Mouse (Mus musculus): Measurements from ENCODE around the gene Exoc2. TPM values are rescaled to one million over a fixed set of nuclear protein-coding genes. Genes with fewer than 3 reads are reported as not detected.

The Exoc2 gene
- polyA plus RNA-seq, 1 experiment: 12.6 TPM

DNA sequence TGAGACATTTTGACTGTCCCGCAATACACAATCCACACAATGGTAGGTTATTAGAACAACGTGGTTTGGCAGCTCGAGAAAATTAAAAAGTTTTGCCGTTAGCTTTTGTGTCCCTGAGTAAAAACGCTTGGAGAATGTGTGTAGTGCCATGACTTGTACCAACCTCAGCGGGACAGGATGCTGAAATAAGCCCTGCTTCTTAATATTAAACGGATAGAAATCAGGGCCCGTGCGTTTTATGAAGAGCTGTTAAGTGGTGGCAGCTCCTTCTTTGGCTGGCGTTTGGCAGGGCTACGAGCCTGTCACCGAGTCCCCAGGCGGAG is 11.3 kb upstream of the Exoc2 start:
- H3ac ChIP-seq (ENCODE audit: control insufficient read depth, insufficient read length): no peak overlapping the region
- no peak overlapping the region for H3K4me3 ChIP-seq
- no peaks in the 10 kb centered on the region for H3K79me2 ChIP-seq (ENCODE audit: control insufficient read depth, insufficient read depth)
- H3K4me2 ChIP-seq (ENCODE audit: low read depth): peak overlapping the region; percentile 66
- TF ChIP-seq TCF12 (IDR thresholded peaks at IDR 0.05; ENCODE audit: insufficient read depth, poor library complexity, severe bottlenecking) (no peak), SRF (IDR thresholded peaks at IDR 0.05; ENCODE audit: control insufficient read depth, insufficient read length, low read depth) (no peak), MYOD1 (IDR thresholded peaks at IDR 0.05; ENCODE audit: control insufficient read depth in 1 of 3, insufficient read length in 2 of 3, low read depth in 2 of 3) (no peak), POLR2A (IDR thresholded peaks at IDR 0.05; ENCODE audit: insufficient read length, low read depth) (no peak), MAX (IDR thresholded peaks at IDR 0.05; ENCODE audit: low read depth) (no peak), CEBPB (IDR thresholded peaks at IDR 0.05; ENCODE audit: insufficient read depth, poor library complexity, severe bottlenecking) (no peak), TCF3 (IDR thresholded peaks at IDR 0.05; ENCODE audit: insufficient read length, low read depth) (no peak), E2F4 (IDR thresholded peaks at IDR 0.05; ENCODE audit: insufficient read depth) (no peak), MYOG (IDR thresholded peaks at IDR 0.05; ENCODE audit: control insufficient read depth in 1 of 3, insufficient read depth in 1 of 3, insufficient read length in 2 of 3, low read depth in 2 of 3) (no peak), REST (IDR thresholded peaks at IDR 0.05; ENCODE audit: insufficient read depth, insufficient read length) (no peak), POLR2AphosphoS2 (IDR thresholded peaks at IDR 0.05; ENCODE audit: insufficient read length, low read depth) (no peak), USF1 (IDR thresholded peaks at IDR 0.05; ENCODE audit: low read depth) (no peak)
- peaks cover 33% of the 10 kb centered on the region for H3K27me3 ChIP-seq (ENCODE audit: control insufficient read depth, insufficient read depth, insufficient read length)
- no peaks in the 10 kb centered on the region for H3K36me3 ChIP-seq (ENCODE audit: control insufficient read depth, insufficient read depth)

DNA sequence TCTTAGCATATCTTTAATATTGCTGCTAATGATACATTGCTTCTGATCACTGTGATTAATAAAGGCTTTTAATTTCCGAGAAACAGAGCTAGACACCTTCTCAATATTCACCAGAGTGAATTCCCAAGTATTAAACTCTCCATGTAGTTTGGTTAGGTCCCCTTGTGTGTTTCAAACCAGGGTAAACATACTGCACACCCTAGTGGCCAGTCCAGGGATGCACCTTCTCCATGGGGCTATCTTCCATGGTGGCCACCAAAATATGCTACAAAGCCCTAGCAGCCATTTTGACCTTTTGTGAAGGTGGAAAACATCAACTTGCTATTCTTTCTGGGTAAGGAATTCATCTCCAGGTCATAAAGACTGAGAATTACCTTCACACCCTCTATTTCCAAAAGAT is 7.8 kb upstream of the Exoc2 start:
- Histone ChIP-seq H3ac (ENCODE audit: control insufficient read depth, insufficient read length) (no peak overlapping the region), H3K4me2 (ENCODE audit: low read depth) (no peak overlapping the region), H3K79me2 (ENCODE audit: control insufficient read depth, insufficient read depth) (no peaks in the 10 kb centered on the region), H3K36me3 (ENCODE audit: control insufficient read depth, insufficient read depth) (no peaks in the 10 kb centered on the region), H3K4me3 (no peak overlapping the region), H3K27me3 (ENCODE audit: control insufficient read depth, insufficient read depth, insufficient read length) (peaks cover 13% of the 10 kb centered on the region)
- no peak for TF ChIP-seq POLR2AphosphoS2 (IDR thresholded peaks at IDR 0.05; ENCODE audit: insufficient read length, low read depth)
- TF ChIP-seq TCF12 (IDR thresholded peaks at IDR 0.05; ENCODE audit: insufficient read depth, poor library complexity, severe bottlenecking): no peak
- no peak for TF ChIP-seq SRF (IDR thresholded peaks at IDR 0.05; ENCODE audit: control insufficient read depth, insufficient read length, low read depth)
- no peak for TF ChIP-seq CEBPB (IDR thresholded peaks at IDR 0.05; ENCODE audit: insufficient read depth, poor library complexity, severe bottlenecking)
- TF ChIP-seq MYOG (IDR thresholded peaks at IDR 0.05; ENCODE audit: control insufficient read depth in 1 of 3, insufficient read depth in 1 of 3, insufficient read length in 2 of 3, low read depth in 2 of 3): no peak
- TF ChIP-seq REST (IDR thresholded peaks at IDR 0.05; ENCODE audit: insufficient read depth, insufficient read length): no peak
- TF ChIP-seq POLR2A (IDR thresholded peaks at IDR 0.05; ENCODE audit: insufficient read length, low read depth): no peak
- TF ChIP-seq MYOD1 (IDR thresholded peaks at IDR 0.05; ENCODE audit: control insufficient read depth in 1 of 3, insufficient read length in 2 of 3, low read depth in 2 of 3): no peak
- no peak for TF ChIP-seq MAX (IDR thresholded peaks at IDR 0.05; ENCODE audit: low read depth)
- no peak for TF ChIP-seq E2F4 (IDR thresholded peaks at IDR 0.05; ENCODE audit: insufficient read depth)

GRCm38 (mm10) chr13:30978224-30978623 is 4.3 kb upstream of the Exoc2 start:
- no peak overlapping the region for H3ac ChIP-seq (ENCODE audit: control insufficient read depth, insufficient read length)
- no peaks in the 10 kb centered on the region for H3K79me2 ChIP-seq (ENCODE audit: control insufficient read depth, insufficient read depth)
- H3K27me3 ChIP-seq (ENCODE audit: control insufficient read depth, insufficient read depth, insufficient read length): peaks cover 5% of the 10 kb centered on the region
- H3K4me2 ChIP-seq (ENCODE audit: low read depth): no peak overlapping the region
- no peaks in the 10 kb centered on the region for H3K36me3 ChIP-seq (ENCODE audit: control insufficient read depth, insufficient read depth)
- H3K4me3 ChIP-seq: no peak overlapping the region
- TF ChIP-seq MYOG (IDR thresholded peaks at IDR 0.05; ENCODE audit: control insufficient read depth in 1 of 3, insufficient read depth in 1 of 3, insufficient read length in 2 of 3, low read depth in 2 of 3) (no peak), USF1 (IDR thresholded peaks at IDR 0.05; ENCODE audit: low read depth) (no peak), SRF (IDR thresholded peaks at IDR 0.05; ENCODE audit: control insufficient read depth, insufficient read length, low read depth) (no peak), CEBPB (IDR thresholded peaks at IDR 0.05; ENCODE audit: insufficient read depth, poor library complexity, severe bottlenecking) (no peak), TCF12 (IDR thresholded peaks at IDR 0.05; ENCODE audit: insufficient read depth, poor library complexity, severe bottlenecking) (no peak), POLR2A (IDR thresholded peaks at IDR 0.05; ENCODE audit: insufficient read length, low read depth) (no peak), POLR2AphosphoS2 (IDR thresholded peaks at IDR 0.05; ENCODE audit: insufficient read length, low read depth) (no peak), TCF3 (IDR thresholded peaks at IDR 0.05; ENCODE audit: insufficient read length, low read depth) (no peak), MYOD1 (IDR thresholded peaks at IDR 0.05; ENCODE audit: control insufficient read depth in 1 of 3, insufficient read length in 2 of 3, low read depth in 2 of 3) (no peak), E2F4 (IDR thresholded peaks at IDR 0.05; ENCODE audit: insufficient read depth) (no peak), MAX (IDR thresholded peaks at IDR 0.05; ENCODE audit: low read depth) (no peak), REST (IDR thresholded peaks at IDR 0.05; ENCODE audit: insufficient read depth, insufficient read length) (no peak)

DNA sequence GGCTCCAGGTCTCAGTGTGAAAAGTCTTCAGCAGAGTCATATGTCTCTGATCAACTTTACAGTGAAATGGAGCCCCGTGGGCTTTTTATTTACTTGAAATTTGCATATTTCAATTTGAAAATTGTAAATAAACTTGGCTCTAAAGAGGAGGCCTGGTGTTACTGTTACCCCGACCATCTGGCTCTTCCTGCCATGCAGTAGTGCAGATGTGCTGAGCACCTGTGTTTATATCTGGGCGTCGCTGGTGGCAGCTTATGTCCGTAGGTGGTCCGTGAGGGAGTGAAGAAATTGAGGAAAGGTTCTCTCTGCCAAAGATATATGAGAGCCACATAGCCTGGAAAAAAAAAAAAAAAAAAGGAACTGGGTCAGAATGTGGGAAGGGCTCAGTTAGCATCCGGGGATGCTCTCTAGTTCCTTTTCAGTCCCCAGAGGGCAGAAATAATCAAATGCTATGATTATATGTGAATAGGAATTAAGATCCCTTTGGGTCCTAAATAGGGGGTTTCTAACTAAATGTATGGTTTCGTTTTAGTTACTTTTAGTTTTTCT is 2.7 kb upstream of the Exoc2 start:
- H3K4me3 ChIP-seq: no peak overlapping the region
- no peak overlapping the region for H3K4me2 ChIP-seq (ENCODE audit: low read depth)
- peaks cover 5% of the 10 kb centered on the region for H3K27me3 ChIP-seq (ENCODE audit: control insufficient read depth, insufficient read depth, insufficient read length)
- H3K36me3 ChIP-seq (ENCODE audit: control insufficient read depth, insufficient read depth): no peaks in the 10 kb centered on the region
- peaks cover 9% of the 10 kb centered on the region for H3K79me2 ChIP-seq (ENCODE audit: control insufficient read depth, insufficient read depth)
- TF ChIP-seq TCF3 (IDR thresholded peaks at IDR 0.05; ENCODE audit: insufficient read length, low read depth) (no peak), MYOD1 (IDR thresholded peaks at IDR 0.05; ENCODE audit: control insufficient read depth in 1 of 3, insufficient read length in 2 of 3, low read depth in 2 of 3) (no peak), POLR2AphosphoS2 (IDR thresholded peaks at IDR 0.05; ENCODE audit: insufficient read length, low read depth) (no peak), USF1 (IDR thresholded peaks at IDR 0.05; ENCODE audit: low read depth) (no peak), POLR2A (IDR thresholded peaks at IDR 0.05; ENCODE audit: insufficient read length, low read depth) (no peak), SRF (IDR thresholded peaks at IDR 0.05; ENCODE audit: control insufficient read depth, insufficient read length, low read depth) (no peak), TCF12 (IDR thresholded peaks at IDR 0.05; ENCODE audit: insufficient read depth, poor library complexity, severe bottlenecking) (no peak), MAX (IDR thresholded peaks at IDR 0.05; ENCODE audit: low read depth) (no peak), E2F4 (IDR thresholded peaks at IDR 0.05; ENCODE audit: insufficient read depth) (no peak), REST (IDR thresholded peaks at IDR 0.05; ENCODE audit: insufficient read depth, insufficient read length) (no peak), MYOG (IDR thresholded peaks at IDR 0.05; ENCODE audit: control insufficient read depth in 1 of 3, insufficient read depth in 1 of 3, insufficient read length in 2 of 3, low read depth in 2 of 3) (no peak), CEBPB (IDR thresholded peaks at IDR 0.05; ENCODE audit: insufficient read depth, poor library complexity, severe bottlenecking) (no peak)
- no peak overlapping the region for H3ac ChIP-seq (ENCODE audit: control insufficient read depth, insufficient read length)
